Mouse (Mus musculus) kidney, postnatal 0 days (tissue): ENCODE results near the gene Thada. TPM values are rescaled to one million over a fixed set of nuclear protein-coding genes. Genes with fewer than 3 reads are reported as not detected.

ENCODE experiments used
- ATAC-seq: fragments of 200-750 bp; cut with Nextera tagmentation; replicated peaks from 2 replicates; pipeline ENCODE4 v1.8.0; 2017; ENCODE audit warnings: low read depth, moderate number of reproducible peaks, moderate TSS enrichment, moderate library complexity; ENCODE audit not compliant: low FRiP score
- DNase-seq: peaks from one replicate; pipeline ENCODE4 v3.0.0-alpha.2; 2016; ENCODE audit warnings: low spot score
- H3K27ac ChIP-seq: fragments of 300-500 bp; sonication (generic); 2 replicates; pipeline ENCODE4 v1.5.1; 2014; ENCODE audit warnings: mild to moderate bottlenecking
- H3K27me3 ChIP-seq: fragments of 300-500 bp; sonication (generic); 2 replicates; pipeline ENCODE4 v1.6.1; 2014; ENCODE audit warnings: low read length, mixed read lengths; ENCODE audit not compliant: insufficient read depth
- H3K36me3 ChIP-seq: fragments of 300-500 bp; sonication (generic); 2 replicates; pipeline ENCODE4 v1.6.1; 2014; ENCODE audit warnings: low read length, mixed read lengths; ENCODE audit not compliant: insufficient read depth
- H3K4me1 ChIP-seq: fragments of 300-500 bp; sonication (generic); replicated peaks from 2 replicates; pipeline ENCODE4 v1.6.1; 2014; ENCODE audit warnings: antibody characterized with exemption, low read length, mixed read lengths; ENCODE audit not compliant: insufficient read depth
- H3K4me2 ChIP-seq: fragments of 300-500 bp; sonication (generic); 2 replicates; pipeline ENCODE4 v1.6.1; 2014; ENCODE audit warnings: mild to moderate bottlenecking, low read length, moderate library complexity, mixed read lengths
- H3K4me3 ChIP-seq: fragments of 300-500 bp; sonication (generic); replicated peaks from 2 replicates; pipeline ENCODE4 v1.5.1; 2014; ENCODE audit warnings: low read depth, low read length
- H3K9ac ChIP-seq: fragments of 300-500 bp; sonication (generic); 2 replicates; pipeline ENCODE4 v1.6.1; 2014; ENCODE audit warnings: low read depth, low read length
- H3K9me3 ChIP-seq: fragments of 300-500 bp; sonication (generic); replicated peaks from 2 replicates; pipeline ENCODE4 v1.6.1; 2016; ENCODE audit warnings: low read length, inconsistent platforms, mixed read lengths
- CTCF ChIP-seq: IDR thresholded peaks from 2 replicates; pipeline ENCODE4 v1.5.1; 2016; ENCODE audit warnings: antibody characterized with exemption, low read depth, mild to moderate bottlenecking, moderate library complexity
- WGBS: fragments of 180-500 bp; shearing (Covaris S2); extraction: QIAGEN DNeasy Blood & Tissue Kit; methylation state at CpG from one replicate; pipeline ENCODE4 v1.1.7; 2014; 5-methylcytosine and 5-hydroxymethylcytosine counted together
- polyA plus RNA-seq: library from polyadenylated mRNA; unstranded; fragments of >200 nt; fragmentation: Nextera tagmentation; extraction: Ambion mirVana; gene quantifications from 2 replicates; pipeline ENCODE4 v1.2.1, GENCODE M21; 2015

Thada gene
- polyA plus RNA-seq, 1 experiment from 2014 or later: 3.4 TPM

GRCm38 (mm10) chr17:84217696-84218095 lies 248.3 kb downstream of the Thada start:
- peaks cover 9% of the 10 kb centered on the region; the same call in 1 of the 2 replicates for H3K36me3 ChIP-seq
- WGBS: 46% methylated on average over 3 of the region's 3 CpGs
- H3K4me3 ChIP-seq: no peak overlapping the region
- H3K9ac ChIP-seq: no peak overlapping the region
- 0 out of 2 replicates have a peak, but pooled peaks cover 7% of the 10 kb centered on the region for H3K4me1 ChIP-seq
- ATAC-seq (no peak), DNase-seq (no peak)
- H3K27me3 ChIP-seq: no peaks in the 10 kb centered on the region
- TF ChIP-seq CTCF: no peak
- no peak overlapping the region for H3K4me2 ChIP-seq
- H3K9me3 ChIP-seq: no peaks in the 10 kb centered on the region
- H3K27ac ChIP-seq: no peak overlapping the region

GRCm38 (mm10) chr17:84215264-84215960 lies 250.6 kb downstream of the Thada start:
- Histone ChIP-seq H3K4me3 (no peak overlapping the region), H3K27me3 (no peaks in the 10 kb centered on the region), H3K27ac (peak overlapping the region; percentile 37; the same call in 1 of the 2 replicates), H3K9me3 (no peaks in the 10 kb centered on the region), H3K4me1 (0 out of 2 replicates have a peak, but pooled peaks cover 7% of the 10 kb centered on the region), H3K9ac (no peak overlapping the region), H3K4me2 (no peak overlapping the region), H3K36me3 (0 out of 2 replicates have a peak, but pooled peaks cover 1% of the 10 kb centered on the region)
- peak; percentile 89 for DNase-seq
- 47% methylated on average over 6 of the region's 6 CpGs for WGBS
- TF ChIP-seq CTCF: no peak
- no peak for ATAC-seq

GRCm38 (mm10) chr17:84213464-84213863 lies 252.5 kb downstream of the Thada start:
- Histone ChIP-seq H3K4me3 (no peak overlapping the region), H3K27ac (no peak overlapping the region), H3K27me3 (no peaks in the 10 kb centered on the region), H3K4me1 (0 out of 2 replicates have a peak, but pooled peaks cover 7% of the 10 kb centered on the region), H3K36me3 (no peaks in the 10 kb centered on the region), H3K4me2 (no peak overlapping the region), H3K9ac (no peak overlapping the region), H3K9me3 (no peaks in the 10 kb centered on the region)
- TF ChIP-seq CTCF: no peak
- DNase-seq: peak; percentile 75
- ATAC-seq: no peak
- WGBS: 35% methylated on average over 3 of the region's 3 CpGs

GRCm38 (mm10) chr17:84207611-84208010 lies 258.4 kb downstream of the Thada start:
- Histone ChIP-seq H3K27ac (no peak overlapping the region), H3K4me1 (0 out of 2 replicates have a peak, but pooled peaks cover 9% of the 10 kb centered on the region), H3K9ac (no peak overlapping the region), H3K36me3 (no peaks in the 10 kb centered on the region), H3K27me3 (no peaks in the 10 kb centered on the region), H3K4me3 (no peak overlapping the region), H3K4me2 (no peak overlapping the region), H3K9me3 (no peaks in the 10 kb centered on the region)
- WGBS: 82% methylated on average over 3 of the region's 3 CpGs
- DNase-seq (no peak), ATAC-seq (no peak)
- no peak for TF ChIP-seq CTCF

GRCm38 (mm10) chr17:84206239-84206638 lies 259.8 kb downstream of the Thada start:
- Histone ChIP-seq H3K27ac (peak overlapping the region; percentile 6; the same call in 1 of the 2 replicates), H3K36me3 (0 out of 2 replicates have a peak, but pooled peaks cover under 1% of the 10 kb centered on the region), H3K9me3 (no peaks in the 10 kb centered on the region), H3K27me3 (no peaks in the 10 kb centered on the region), H3K4me3 (no peak overlapping the region), H3K9ac (no peak overlapping the region), H3K4me1 (0 out of 2 replicates have a peak, but pooled peaks cover 9% of the 10 kb centered on the region), H3K4me2 (no peak overlapping the region)
- TF ChIP-seq CTCF: no peak
- DNase-seq (no peak), ATAC-seq (no peak)
- WGBS: 45% methylated on average over 3 of the region's 3 CpGs

- Histone ChIP-seq H3K4me1 (0 out of 2 replicates have a peak, but pooled peaks cover 9% of the 10 kb centered on the region), H3K9ac (no peak overlapping the region), H3K4me2 (no peak overlapping the region), H3K9me3 (no peaks in the 10 kb centered on the region), H3K27ac (no peak overlapping the region), H3K27me3 (no peaks in the 10 kb centered on the region), H3K36me3 (0 out of 2 replicates have a peak, but pooled peaks cover 6% of the 10 kb centered on the region), H3K4me3 (no peak overlapping the region)
- DNase-seq: no peak
- WGBS: 74% methylated on average over 5 of the region's 5 CpGs
- TF ChIP-seq CTCF: no peak
- ATAC-seq: no peak
These were observed 261.0 kb downstream of the Thada start for GRCm38 (mm10) chr17:84204962-84205361.
